Mouse (Mus musculus): Measurements from ENCODE around the gene Plce1. TPM values are rescaled to one million over a fixed set of nuclear protein-coding genes. Genes with fewer than 3 reads are reported as not detected.
"Not testable (repeated sequence)": the region's sequence is repeated elsewhere in the genome, so short reads cannot be mapped to it uniquely, and the experiment has no call there.

Plce1 gene
- polyA plus RNA-seq, 1 experiment = not detected

GRCm38 (mm10) chr19:38558816-38559215 lies 77.9 kb downstream of the Plce1 start:
- TF ChIP-seq GATA1 (IDR thresholded peaks at IDR 0.05; ENCODE audit: low read length) (no peak), TAL1 (IDR thresholded peaks at IDR 0.05; ENCODE audit: low read length) (no peak)
- Histone ChIP-seq H3K9me3 (ENCODE audit: control insufficient read depth, low read length) (0 out of 2 replicates have a peak, but pooled peaks cover 3% of the 10 kb centered on the region), H3K4me1 (ENCODE audit: control insufficient read depth) (no peaks in the 10 kb centered on the region), H3K36me3 (ENCODE audit: control insufficient read depth) (no peaks in the 10 kb centered on the region), H3K27me3 (ENCODE audit: control insufficient read depth) (no peaks in the 10 kb centered on the region), H3K4me3 (replicated peaks) (no peak overlapping the region)

- not testable (repeated sequence) for H3K9me3 ChIP-seq (ENCODE audit: control insufficient read depth, low read length); H3K4me3 ChIP-seq (replicated peaks); H3K27me3 ChIP-seq (ENCODE audit: control insufficient read depth); H3K36me3 ChIP-seq (ENCODE audit: control insufficient read depth); H3K4me1 ChIP-seq (ENCODE audit: control insufficient read depth)
Measured at GRCm38 (mm10) chr19:38561887-38562286, 81.0 kb downstream of the Plce1 start.

- Histone ChIP-seq H3K4me3 (replicated peaks) (no peak overlapping the region), H3K36me3 (ENCODE audit: control insufficient read depth) (no peaks in the 10 kb centered on the region), H3K4me1 (ENCODE audit: control insufficient read depth) (no peaks in the 10 kb centered on the region), H3K9me3 (ENCODE audit: control insufficient read depth, low read length) (0 out of 2 replicates have a peak, but pooled peaks cover 3% of the 10 kb centered on the region), H3K27me3 (ENCODE audit: control insufficient read depth) (no peaks in the 10 kb centered on the region)
- no peak for TF ChIP-seq GATA1 (IDR thresholded peaks at IDR 0.05; ENCODE audit: low read length)
- TF ChIP-seq TAL1 (IDR thresholded peaks at IDR 0.05; ENCODE audit: low read length) = no peak
Measured at GRCm38 (mm10) chr19:38566156-38566555, 85.2 kb downstream of the Plce1 start.

- H3K4me1 ChIP-seq (ENCODE audit: control insufficient read depth) = no peaks in the 10 kb centered on the region
- H3K4me3 ChIP-seq (replicated peaks) = no peak overlapping the region
- H3K27me3 ChIP-seq (ENCODE audit: control insufficient read depth) = no peaks in the 10 kb centered on the region
- no peaks in the 10 kb centered on the region for H3K36me3 ChIP-seq (ENCODE audit: control insufficient read depth)
- no peaks in the 10 kb centered on the region for H3K9me3 ChIP-seq (ENCODE audit: control insufficient read depth, low read length)
- TF ChIP-seq TAL1 (IDR thresholded peaks at IDR 0.05; ENCODE audit: low read length) (no peak), GATA1 (IDR thresholded peaks at IDR 0.05; ENCODE audit: low read length) (no peak)
Measured at GRCm38 (mm10) chr19:38566752-38567151, 85.8 kb downstream of the Plce1 start.

GRCm38 (mm10) chr19:38567331-38567730 lies 86.4 kb downstream of the Plce1 start:
- TF ChIP-seq GATA1 (IDR thresholded peaks at IDR 0.05; ENCODE audit: low read length) (no peak), TAL1 (IDR thresholded peaks at IDR 0.05; ENCODE audit: low read length) (no peak)
- no peak overlapping the region for H3K4me3 ChIP-seq (replicated peaks)
- H3K36me3 ChIP-seq (ENCODE audit: control insufficient read depth) = no peaks in the 10 kb centered on the region
- no peaks in the 10 kb centered on the region for H3K27me3 ChIP-seq (ENCODE audit: control insufficient read depth)
- no peaks in the 10 kb centered on the region for H3K4me1 ChIP-seq (ENCODE audit: control insufficient read depth)
- no peaks in the 10 kb centered on the region for H3K9me3 ChIP-seq (ENCODE audit: control insufficient read depth, low read length)

GRCm38 (mm10) chr19:38578554-38579146 lies 97.7 kb downstream of the Plce1 start:
- no peak overlapping the region for H3K4me3 ChIP-seq (replicated peaks)
- no peaks in the 10 kb centered on the region for H3K36me3 ChIP-seq (ENCODE audit: control insufficient read depth)
- H3K9me3 ChIP-seq (ENCODE audit: control insufficient read depth, low read length) = no peaks in the 10 kb centered on the region
- no peak for TF ChIP-seq TAL1 (IDR thresholded peaks at IDR 0.05; ENCODE audit: low read length)
- no peak for TF ChIP-seq GATA1 (IDR thresholded peaks at IDR 0.05; ENCODE audit: low read length)
- no peaks in the 10 kb centered on the region for H3K4me1 ChIP-seq (ENCODE audit: control insufficient read depth)
- no peaks in the 10 kb centered on the region for H3K27me3 ChIP-seq (ENCODE audit: control insufficient read depth)

- H3K36me3 ChIP-seq (ENCODE audit: control insufficient read depth) = no peaks in the 10 kb centered on the region
- H3K9me3 ChIP-seq (ENCODE audit: control insufficient read depth, low read length) = no peaks in the 10 kb centered on the region
- no peak for TF ChIP-seq TAL1 (IDR thresholded peaks at IDR 0.05; ENCODE audit: low read length)
- TF ChIP-seq GATA1 (IDR thresholded peaks at IDR 0.05; ENCODE audit: low read length) = no peak
- no peak overlapping the region for H3K4me3 ChIP-seq (replicated peaks)
- no peaks in the 10 kb centered on the region for H3K27me3 ChIP-seq (ENCODE audit: control insufficient read depth)
- no peaks in the 10 kb centered on the region for H3K4me1 ChIP-seq (ENCODE audit: control insufficient read depth)
Measured at GRCm38 (mm10) chr19:38582861-38583260, 102.0 kb downstream of the Plce1 start.

- Histone ChIP-seq H3K36me3 (ENCODE audit: control insufficient read depth) (no peaks in the 10 kb centered on the region), H3K27me3 (ENCODE audit: control insufficient read depth) (no peaks in the 10 kb centered on the region), H3K4me1 (ENCODE audit: control insufficient read depth) (no peaks in the 10 kb centered on the region), H3K4me3 (replicated peaks) (no peak overlapping the region), H3K9me3 (ENCODE audit: control insufficient read depth, low read length) (no peaks in the 10 kb centered on the region)
- TF ChIP-seq GATA1 (IDR thresholded peaks at IDR 0.05; ENCODE audit: low read length) = no peak
- no peak for TF ChIP-seq TAL1 (IDR thresholded peaks at IDR 0.05; ENCODE audit: low read length)
Measured at GRCm38 (mm10) chr19:38587559-38587958, 106.7 kb downstream of the Plce1 start.

- Histone ChIP-seq H3K4me1 (ENCODE audit: control insufficient read depth) (no peaks in the 10 kb centered on the region), H3K4me3 (replicated peaks) (no peak overlapping the region), H3K9me3 (ENCODE audit: control insufficient read depth, low read length) (no peaks in the 10 kb centered on the region), H3K27me3 (ENCODE audit: control insufficient read depth) (no peaks in the 10 kb centered on the region), H3K36me3 (ENCODE audit: control insufficient read depth) (no peaks in the 10 kb centered on the region)
- TF ChIP-seq GATA1 (IDR thresholded peaks at IDR 0.05; ENCODE audit: low read length) = no peak
- no peak for TF ChIP-seq TAL1 (IDR thresholded peaks at IDR 0.05; ENCODE audit: low read length)
Measured at GRCm38 (mm10) chr19:38589466-38589865, 108.6 kb downstream of the Plce1 start.

- Histone ChIP-seq H3K4me1 (ENCODE audit: control insufficient read depth) (no peaks in the 10 kb centered on the region), H3K4me3 (replicated peaks) (no peak overlapping the region), H3K9me3 (ENCODE audit: control insufficient read depth, low read length) (no peaks in the 10 kb centered on the region), H3K27me3 (ENCODE audit: control insufficient read depth) (no peaks in the 10 kb centered on the region), H3K36me3 (ENCODE audit: control insufficient read depth) (no peaks in the 10 kb centered on the region)
- TF ChIP-seq GATA1 (IDR thresholded peaks at IDR 0.05; ENCODE audit: low read length) = no peak
- TF ChIP-seq TAL1 (IDR thresholded peaks at IDR 0.05; ENCODE audit: low read length) = no peak
Measured at GRCm38 (mm10) chr19:38589941-38590340, 109.0 kb downstream of the Plce1 start.
